Mouse (Mus musculus) erythroblast, adult 5-6 weeks (primary cell): ENCODE measurements around the gene B3gnt2. TPM values are rescaled to one million over a fixed set of nuclear protein-coding genes. Genes with fewer than 3 reads are reported as not detected.

ENCODE experiments used
- ATAC-seq: replicated peaks from 2 replicates; pipeline ENCODE4 v1.8.0; 2016; ENCODE audit warnings: moderate number of reproducible peaks, mild to moderate bottlenecking, moderate TSS enrichment, inconsistent platforms; ENCODE audit not compliant: poor library complexity, low FRiP score, severe bottlenecking
- total RNA-seq, 2 experiments: library from RNA; stranded (forward) in 1 of 2; stranded (reverse) in 1 of 2; fragments of 150-400 nt in 1 of 2; fragments of 200-764, 138-1000 nt in 1 of 2; gene quantifications; 2 replicates each; pipeline versions ENCODE4 v1.2.3 to v1.2.4; 2015 to 2017; ENCODE audit warnings: low replicate concordance in 2 of 2

The B3gnt2 gene
- total RNA-seq, 2 experiments from 2014 or later: 0.09 TPM; not detected in 1

GRCm38 (mm10) chr11:22873383-22873782, 12.6 kb upstream of the B3gnt2 start:
- no peak for ATAC-seq

- no peak for ATAC-seq
Observed at GRCm38 (mm10) chr11:22872307-22872680, 11.5 kb upstream of the B3gnt2 start.

GRCm38 (mm10) chr11:22871628-22872306, 11.0 kb upstream of the B3gnt2 start:
- ATAC-seq: no peak

- ATAC-seq: no peak
Observed at GRCm38 (mm10) chr11:22868582-22868981, 7.8 kb upstream of the B3gnt2 start.

- ATAC-seq: no peak
Observed at GRCm38 (mm10) chr11:22867691-22868090, 6.9 kb upstream of the B3gnt2 start.

- ATAC-seq: no peak
Observed at GRCm38 (mm10) chr11:22865635-22866246, 5.0 kb upstream of the B3gnt2 start.

GRCm38 (mm10) chr11:22864305-22865060, 3.7 kb upstream of the B3gnt2 start:
- ATAC-seq: no peak

GRCm38 (mm10) chr11:22863581-22863980, 2.8 kb upstream of the B3gnt2 start:
- no peak for ATAC-seq

GRCm38 (mm10) chr11:22861315-22861714, 554 bp upstream of the B3gnt2 start:
- ATAC-seq: no peak

GRCm38 (mm10) chr11:22859633-22860334, 977 bp downstream of the B3gnt2 start:
- peak; percentile 76 for ATAC-seq

GRCm38 (mm10) chr11:22859301-22859632, 1.5 kb downstream of the B3gnt2 start:
- ATAC-seq: peak; percentile 6; the same call in 1 of the 2 replicates

- ATAC-seq: peak; percentile 50
Observed at GRCm38 (mm10) chr11:22858441-22859300, 2.1 kb downstream of the B3gnt2 start.

GRCm38 (mm10) chr11:22857705-22858440, 2.9 kb downstream of the B3gnt2 start:
- no peak for ATAC-seq

GRCm38 (mm10) chr11:22857106-22857704, 3.6 kb downstream of the B3gnt2 start:
- ATAC-seq: no peak

GRCm38 (mm10) chr11:22856371-22856965, 4.3 kb downstream of the B3gnt2 start:
- no peak for ATAC-seq

- ATAC-seq: no peak
Observed at GRCm38 (mm10) chr11:22854571-22854970, 6.2 kb downstream of the B3gnt2 start.

- ATAC-seq: no peak
Observed at GRCm38 (mm10) chr11:22853477-22854157, 7.1 kb downstream of the B3gnt2 start.

- ATAC-seq: no peak
Observed at GRCm38 (mm10) chr11:22852510-22852909, 8.3 kb downstream of the B3gnt2 start.
